8 mouse cellular contexts compared by ENCODE assay signal in genomic region chr19:5424782-5425741, GRCm38 (mm10). TPM values are rescaled to one million over a fixed set of nuclear protein-coding genes. Genes with fewer than 3 reads are reported as not detected.
A peak's percentile ranks its signal among the peaks of the same experiment; 100 is the strongest.
DNase-seq lines count a peak whose midpoint lies in the region; ATAC-seq and TF ChIP-seq lines count a peak whose summit lies in the region.

Gene Drap1, minus strand, starts transcription at chr19:5424979.
Gene AI837181, plus strand, starts transcription at chr19:5425144.

- no peaks in the 10 kb centered on the region for H3K9me3 ChIP-seq in hindbrain, embryonic 14.5 days (ENCODE audit: control insufficient read depth, low read length)

- in situ Hi-C loops in Patski (cut with MboI; ENCODE audit: low pct_unique_long_range_greater_than_20kb) = loop anchor here (5.0 kb wide), 1 partner anchor 123 kb away; no protein-coding TSS in a partner anchor

- peak within 1 kb of the TSS; percentile 94 for H3K27ac ChIP-seq in hindbrain, embryonic 14.5 days

- POLR2A ChIA-PET in Patski (lab: Charles Lee) = interaction anchor here (0.6 to 3.5 kb wide), 10 partner anchors 13 to 63 kb away, joined by 3 to 14 read pairs (median 4); partner anchors contain the start of genes Banf1, Eif1ad, Fosl1 and Mus81

- no peak for TF ChIP-seq CTCF in Patski (IDR thresholded peaks at IDR 0.05)

- peak within 1 kb of the TSS; percentile 79 for H3K4me3 ChIP-seq in hindbrain, embryonic 14.5 days (replicated peaks; ENCODE audit: low read length)

- peak within 1 kb of the TSS; percentile 94 for H3K9ac ChIP-seq in hindbrain, embryonic 14.5 days

- H3K4me1 ChIP-seq in hindbrain, embryonic 14.5 days (replicated peaks; ENCODE audit: control insufficient read depth, insufficient read depth, low read length) = peaks cover 24% of the 10 kb centered on the region

- peaks cover 50% of the 10 kb centered on the region for H3K36me3 ChIP-seq in hindbrain, embryonic 14.5 days (replicated peaks; ENCODE audit: control insufficient read depth, insufficient read depth)

- CTCF ChIA-PET in Patski (lab: Charles Lee) = interaction anchor here (0.8 to 2.8 kb wide), 4 partner anchors 34 to 63 kb away, joined by 3 to 10 read pairs (median 4); partner anchors contain the start of genes Fibp and Mus81

- ATAC-seq in Patski = peak; percentile 54
- peak; percentile 93 for ATAC-seq in hindbrain, embryonic 14.5 days (ENCODE audit: low FRiP score)

- peak within 1 kb of the TSS; percentile 90 for H3K4me2 ChIP-seq in hindbrain, embryonic 14.5 days (replicated peaks)

- peak; percentile 88 for DNase-seq in Patski (ENCODE audit: low read depth, low spot score)
- DNase-seq in cerebellum, postnatal 14 days = peak; percentile 97 to 98
- DNase-seq in frontal cortex, postnatal 25 days (ENCODE audit: low spot score in 2 of 2) = peak; percentile 80
- DNase-seq in hindbrain, embryonic 14.5 days (ENCODE audit: low spot score) = peak; percentile 96
- peak; percentile 89 to 90 for DNase-seq in layer of hippocampus, postnatal 36 days
- DNase-seq in lung, postnatal 36 days = peak; percentile 95
- peak; percentile 98 for DNase-seq in retina, postnatal 1 day
- peak; percentile 88 to 90 for DNase-seq in urinary bladder, adult 18-20 months (ENCODE audit: low spot score in 2 of 2)

- H3K27me3 ChIP-seq in Patski = no peaks in the 10 kb centered on the region
- no peaks in the 10 kb centered on the region for H3K27me3 ChIP-seq in hindbrain, embryonic 14.5 days (ENCODE audit: control insufficient read depth, insufficient read depth, low read length)

- under 1% methylated on average over 82 of the region's 87 CpGs for WGBS in hindbrain, embryonic 14.5 days

RNA-seq across cellular contexts. Expression of gene Drap1, which starts in this region (rescaled TPM):
- polyA plus RNA-seq in Patski (2021) = 251 TPM
- 237 and 253 TPM in 2 replicates for polyA plus RNA-seq in hindbrain, embryonic 14.5 days (2014; fragmentation: Nextera tagmentation; extraction: Ambion mirVana)
- 100 to 1,000 TPM; 291 to 298 TPM for total RNA-seq in layer of hippocampus, postnatal 36 days (2021)

RNA-seq across cellular contexts. Expression of gene AI837181, which starts in this region (rescaled TPM):
- polyA plus RNA-seq in Patski (2021) = 58.5 TPM
- polyA plus RNA-seq in hindbrain, embryonic 14.5 days (2014; fragmentation: Nextera tagmentation; extraction: Ambion mirVana) = 61.3 and 66.0 TPM in 2 replicates
- total RNA-seq in layer of hippocampus, postnatal 36 days (2021) = 10 to 100 TPM; 66.4 to 69.8 TPM

Comparison
In these comparisons a context has a peak if more than half of its experiments do, and no peak if none do; other contexts are left out.
1. Peak in every context shown above with its lines: DNase-seq, ATAC-seq, H3K4me3 ChIP-seq and H3K27ac ChIP-seq.